Mouse (Mus musculus): ENCODE results near the gene Hist1h2bf. TPM values are rescaled to one million over a fixed set of nuclear protein-coding genes. Genes with fewer than 3 reads are reported as not detected.
"Not testable (repeated sequence)": the region's sequence is repeated elsewhere in the genome, so short reads cannot be mapped to it uniquely, and the experiment has no call there.

The Hist1h2bf gene
- polyA plus RNA-seq, 1 experiment from 2014 or later: 4.5 TPM

DNA sequence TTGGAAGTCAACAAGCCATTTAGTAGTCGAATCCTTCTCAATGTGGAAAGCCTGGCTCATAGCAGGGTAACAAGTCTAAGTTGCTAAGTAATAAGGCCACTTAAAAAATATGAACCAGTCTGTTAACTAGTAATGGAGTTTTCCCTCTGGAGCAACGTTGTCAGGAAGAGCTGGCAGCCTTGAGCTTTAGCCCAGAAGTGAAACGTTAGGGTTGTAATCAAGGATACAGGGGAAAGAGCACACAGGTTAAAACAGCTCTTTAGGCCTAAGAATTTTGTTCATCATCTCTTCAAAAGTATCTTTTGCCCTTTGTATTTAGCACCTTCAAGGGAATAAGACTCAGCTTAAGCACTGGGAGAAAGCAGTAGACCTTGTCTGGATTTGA, 23.2 kb downstream of the Hist1h2bf start:
- 5% methylated on average over 3 of the region's 3 CpGs for WGBS
- Histone ChIP-seq H3K36me3 (no peaks in the 10 kb centered on the region), H3K9me3 (no peaks in the 10 kb centered on the region), H3K4me1 (replicated peaks) (peaks cover 30% of the 10 kb centered on the region), H3K4me2 (replicated peaks) (peak overlapping the region; percentile 65), H3K27me3 (no peaks in the 10 kb centered on the region), H3K4me3 (replicated peaks) (peak overlapping the region; percentile 47), H3K27ac (peak overlapping the region; percentile 90), H3K9ac (replicated peaks) (peak overlapping the region; percentile 59)
- ATAC-seq: no peak

DNA sequence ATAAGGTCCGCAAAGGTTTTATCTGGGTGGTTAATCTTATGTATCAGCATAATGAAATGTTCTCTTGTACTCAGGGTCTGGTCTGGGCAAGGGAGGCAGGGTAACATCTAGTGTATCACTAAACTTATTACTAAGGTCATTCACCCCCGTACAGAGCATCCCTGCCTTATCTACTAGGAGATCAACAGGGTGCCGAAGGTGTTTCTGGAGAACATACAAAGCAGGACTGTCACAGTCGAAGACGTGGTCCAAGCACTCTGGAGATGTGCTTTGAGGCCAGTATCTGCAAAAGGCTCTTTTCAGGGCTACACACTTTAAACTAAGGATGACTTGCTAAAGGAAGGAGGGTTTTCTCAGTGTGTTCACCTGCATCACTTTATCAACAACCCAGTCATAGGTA, 27.3 kb downstream of the Hist1h2bf start:
- no peaks in the 10 kb centered on the region for H3K27me3 ChIP-seq
- H3K9ac ChIP-seq (replicated peaks): no peak overlapping the region
- H3K4me2 ChIP-seq (replicated peaks): no peak overlapping the region
- peaks cover 16% of the 10 kb centered on the region for H3K4me1 ChIP-seq (replicated peaks)
- 82% methylated on average over 5 of the region's 5 CpGs for WGBS
- no peaks in the 10 kb centered on the region for H3K9me3 ChIP-seq
- H3K4me3 ChIP-seq (replicated peaks): no peak overlapping the region
- no peaks in the 10 kb centered on the region for H3K36me3 ChIP-seq
- ATAC-seq: no peak
- no peak overlapping the region for H3K27ac ChIP-seq

DNA sequence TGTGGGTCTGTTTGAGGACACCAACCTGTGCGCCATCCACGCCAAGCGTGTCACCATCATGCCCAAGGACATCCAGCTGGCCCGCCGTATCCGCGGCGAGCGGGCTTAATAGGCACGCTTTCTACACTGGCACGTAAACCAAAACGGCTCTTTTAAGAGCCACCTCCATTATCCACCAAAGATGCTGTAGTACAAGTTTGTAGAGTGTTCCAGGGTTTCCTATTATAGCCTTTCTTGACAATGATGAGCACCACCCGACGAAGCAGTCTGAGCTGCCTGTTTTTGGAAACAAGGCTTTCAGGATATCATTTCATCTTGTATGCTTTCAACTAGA, 29.2 kb downstream of the Hist1h2bf start:
- H3K9me3 ChIP-seq; H3K27me3 ChIP-seq; H3K4me1 ChIP-seq (replicated peaks); ATAC-seq; H3K36me3 ChIP-seq: not testable (repeated sequence)
- H3K4me3 ChIP-seq (replicated peaks): peak overlapping the region; percentile 50
- 0% methylated on average over 14 of the region's 14 CpGs for WGBS
- H3K9ac ChIP-seq (replicated peaks): peak overlapping the region; percentile 76; the same call in 1 of the 2 replicates
- peak overlapping the region; percentile 51 for H3K4me2 ChIP-seq (replicated peaks)
- H3K27ac ChIP-seq: peak overlapping the region; percentile 93

DNA sequence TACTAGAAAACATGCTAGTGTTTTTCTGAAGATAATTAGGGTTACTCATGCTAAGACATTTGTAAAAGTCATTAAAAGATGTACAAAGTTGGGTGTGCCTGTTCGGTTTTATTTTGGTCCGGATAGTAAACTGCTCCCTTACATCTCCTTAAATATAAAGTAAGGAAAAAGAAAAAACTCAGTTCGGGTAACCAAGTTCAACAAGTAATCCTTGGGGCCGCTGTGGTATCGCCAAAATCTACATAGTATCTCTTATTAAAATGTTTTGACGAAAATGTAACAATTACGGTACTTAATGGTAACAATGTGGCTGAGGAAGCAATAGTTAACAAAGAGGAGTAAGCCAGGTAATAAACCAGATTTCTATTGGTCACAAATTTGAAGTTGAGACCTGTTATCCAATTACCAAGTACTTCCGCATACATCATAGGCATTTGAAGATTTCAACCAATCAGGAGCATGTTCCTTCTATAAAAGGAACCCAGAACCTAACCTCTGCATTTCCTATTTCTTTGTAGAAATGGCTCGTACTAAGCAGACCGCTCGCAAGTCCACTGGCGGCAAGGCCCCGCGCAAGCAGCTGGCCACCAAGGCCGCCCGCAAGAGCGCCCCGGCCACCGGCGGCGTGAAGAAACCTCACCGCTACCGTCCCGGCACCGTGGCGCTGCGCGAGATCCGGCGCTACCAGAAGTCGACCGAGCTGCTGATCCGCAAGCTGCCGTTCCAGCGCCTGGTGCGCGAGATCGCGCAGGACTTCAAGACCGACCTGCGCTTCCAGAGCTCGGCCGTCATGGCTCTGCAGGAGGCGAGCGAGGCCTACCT, 29.8 kb downstream of the Hist1h2bf start, which contains the start of gene Hist1h3f:
TSS of gene Hist1h3f (plus strand) at position 88 of the 822 bp plus-strand sequence.
- Histone ChIP-seq H3K36me3 (no peaks in the 10 kb centered on the region), H3K9me3 (no peaks in the 10 kb centered on the region), H3K27ac (peak within 1 kb of the TSS; percentile 93), H3K27me3 (no peaks in the 10 kb centered on the region), H3K4me3 (replicated peaks) (peak within 1 kb of the TSS; percentile 50), H3K9ac (replicated peaks) (peak within 1 kb of the TSS; percentile 76), H3K4me2 (replicated peaks) (peak within 1 kb of the TSS; percentile 72), H3K4me1 (replicated peaks) (peaks cover 8% of the 10 kb centered on the region)
- peak; percentile 96 for ATAC-seq
- under 1% methylated on average over 30 of the region's 45 CpGs for WGBS

DNA sequence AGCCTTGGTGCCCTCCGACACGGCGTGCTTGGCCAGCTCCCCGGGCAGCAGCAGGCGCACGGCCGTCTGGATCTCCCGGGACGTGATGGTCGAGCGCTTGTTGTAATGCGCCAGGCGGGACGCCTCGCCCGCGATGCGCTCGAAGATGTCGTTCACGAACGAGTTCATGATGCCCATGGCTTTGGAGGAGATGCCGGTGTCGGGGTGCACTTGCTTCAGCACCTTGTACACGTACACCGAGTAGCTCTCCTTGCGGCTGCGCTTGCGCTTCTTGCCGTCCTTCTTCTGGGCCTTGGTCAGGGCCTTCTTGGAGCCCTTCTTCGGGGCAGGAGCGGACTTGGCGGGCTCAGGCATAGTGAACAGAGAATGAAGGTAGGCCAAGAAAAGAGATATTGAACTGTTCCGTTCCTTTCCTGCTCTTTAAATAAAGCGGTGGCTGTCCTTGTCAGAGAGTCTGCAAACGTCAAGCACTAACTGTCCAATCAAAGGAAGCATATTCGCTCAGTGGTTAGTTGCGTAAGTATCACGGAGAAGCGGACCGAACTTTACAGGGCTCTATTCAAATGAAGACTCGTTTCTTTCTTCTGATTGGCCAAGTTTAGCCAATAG, 30.9 kb downstream of the Hist1h2bf start, which contains the start of gene Hist1h2bh:
TSS of gene Hist1h2bh (minus strand) at position 394 of the 609 bp plus-strand sequence.
- not testable (repeated sequence) for H3K9me3 ChIP-seq; H3K27me3 ChIP-seq; H3K36me3 ChIP-seq; H3K4me1 ChIP-seq (replicated peaks)
- H3K27ac ChIP-seq: peak within 1 kb of the TSS; percentile 83
- under 1% methylated on average over 37 of the region's 42 CpGs for WGBS
- peak within 1 kb of the TSS; percentile 50 for H3K4me3 ChIP-seq (replicated peaks)
- peak; percentile 91 for ATAC-seq
- peak within 1 kb of the TSS; percentile 65 for H3K9ac ChIP-seq (replicated peaks)
- H3K4me2 ChIP-seq (replicated peaks): peak within 1 kb of the TSS; percentile 72

DNA sequence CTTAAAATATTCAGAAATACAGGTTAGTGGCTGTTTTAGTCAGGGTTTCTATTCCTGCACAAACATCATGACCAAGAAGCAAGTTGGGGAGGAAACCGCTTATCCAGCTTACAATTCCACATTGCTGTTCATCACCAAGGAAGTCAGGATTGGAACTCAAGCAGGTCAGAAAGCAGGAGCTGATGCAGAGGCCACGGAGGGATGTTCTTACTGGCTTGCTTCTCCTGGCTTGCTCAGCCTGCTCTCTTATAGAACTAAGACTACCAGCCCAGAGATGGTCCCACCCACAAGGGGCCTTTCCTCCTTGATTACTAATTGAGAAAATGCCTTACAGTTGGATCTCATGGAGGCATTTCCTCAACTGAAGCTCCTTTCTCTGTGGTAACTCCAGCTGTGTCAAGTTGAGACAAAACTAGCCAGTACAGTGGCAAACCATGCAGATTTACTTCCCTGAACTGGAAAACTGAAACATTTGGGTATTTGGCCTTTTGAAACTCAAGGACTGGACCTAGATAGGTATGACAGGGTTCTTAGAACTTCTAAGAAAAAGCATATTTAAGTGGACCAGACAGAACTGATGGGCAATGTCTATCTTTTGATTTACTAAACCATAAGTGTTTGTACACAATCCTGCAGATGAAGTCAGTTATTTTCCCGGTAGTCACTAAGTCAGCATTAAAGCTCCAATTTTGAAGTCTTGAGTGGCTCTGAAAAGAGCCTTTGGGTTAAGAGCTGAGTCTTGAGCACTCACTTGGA, 31.6 kb downstream of the Hist1h2bf start:
- not testable (repeated sequence) for H3K27me3 ChIP-seq

DNA sequence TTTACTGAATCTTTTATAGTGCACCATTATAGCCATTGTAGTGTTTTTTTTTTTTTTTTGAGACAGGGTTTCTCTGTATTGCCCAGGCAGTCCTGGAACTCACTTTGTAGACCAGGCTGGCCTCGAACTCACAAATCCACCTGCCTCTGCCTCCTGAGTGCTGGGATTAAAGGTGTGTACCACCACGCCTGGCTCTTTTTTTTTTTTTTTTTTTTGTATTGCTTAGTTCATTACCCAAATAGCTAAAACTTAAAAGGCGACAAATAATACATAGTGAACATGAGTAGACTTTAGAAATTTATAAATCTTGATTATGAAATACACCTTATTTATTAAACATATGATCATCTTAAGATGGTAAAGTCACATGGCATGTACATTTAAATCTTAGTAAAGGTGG, 32.5 kb downstream of the Hist1h2bf start:
- 90% methylated on average over 3 of the region's 3 CpGs for WGBS
- H3K27ac ChIP-seq: no peak overlapping the region
- ATAC-seq: no peak
- no peaks in the 10 kb centered on the region for H3K9me3 ChIP-seq
- no peaks in the 10 kb centered on the region for H3K27me3 ChIP-seq
- no peak overlapping the region for H3K9ac ChIP-seq (replicated peaks)
- no peak overlapping the region for H3K4me3 ChIP-seq (replicated peaks)
- peaks cover 16% of the 10 kb centered on the region for H3K4me1 ChIP-seq (replicated peaks)
- H3K36me3 ChIP-seq: no peaks in the 10 kb centered on the region
- no peak overlapping the region for H3K4me2 ChIP-seq (replicated peaks)

More for the DNA sequence above, 31.6 kb downstream of the Hist1h2bf start:
- not testable (repeated sequence) for H3K36me3 ChIP-seq; H3K9me3 ChIP-seq; H3K4me1 ChIP-seq (replicated peaks); ATAC-seq
- Histone ChIP-seq H3K4me2 (replicated peaks) (peak overlapping the region; percentile 72), H3K27ac (peak overlapping the region; percentile 82), H3K9ac (replicated peaks) (peak overlapping the region; percentile 65), H3K4me3 (replicated peaks) (peak overlapping the region; percentile 49)
- WGBS: 2% methylated on average over 3 of the region's 3 CpGs

DNA sequence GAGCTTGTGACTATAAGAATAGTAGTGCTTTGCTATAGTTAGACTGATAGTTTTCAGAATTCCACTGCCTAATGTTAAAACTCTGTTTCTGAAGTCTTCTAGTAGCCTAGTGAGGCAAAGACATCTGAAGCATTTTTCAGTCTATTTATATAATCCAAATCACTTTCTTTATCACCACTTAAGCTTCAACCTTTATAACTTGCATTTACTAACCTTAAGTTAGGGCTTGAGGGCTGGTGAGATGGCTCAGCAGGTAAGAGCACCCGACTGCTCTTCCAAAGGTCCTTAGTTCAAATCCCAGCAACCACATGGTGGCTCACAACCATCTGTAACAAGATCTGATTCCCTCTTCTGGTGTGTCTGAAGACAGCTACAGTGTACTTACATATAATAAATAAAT, 34.2 kb downstream of the Hist1h2bf start:
- H3K4me1 ChIP-seq (replicated peaks): peaks cover 25% of the 10 kb centered on the region
- not testable (repeated sequence) for ATAC-seq; H3K4me2 ChIP-seq (replicated peaks); H3K9me3 ChIP-seq; H3K27me3 ChIP-seq; H3K36me3 ChIP-seq; H3K9ac ChIP-seq (replicated peaks); H3K27ac ChIP-seq; H3K4me3 ChIP-seq (replicated peaks)
- WGBS: 70% methylated on average over 1 of the region's 1 CpGs

DNA sequence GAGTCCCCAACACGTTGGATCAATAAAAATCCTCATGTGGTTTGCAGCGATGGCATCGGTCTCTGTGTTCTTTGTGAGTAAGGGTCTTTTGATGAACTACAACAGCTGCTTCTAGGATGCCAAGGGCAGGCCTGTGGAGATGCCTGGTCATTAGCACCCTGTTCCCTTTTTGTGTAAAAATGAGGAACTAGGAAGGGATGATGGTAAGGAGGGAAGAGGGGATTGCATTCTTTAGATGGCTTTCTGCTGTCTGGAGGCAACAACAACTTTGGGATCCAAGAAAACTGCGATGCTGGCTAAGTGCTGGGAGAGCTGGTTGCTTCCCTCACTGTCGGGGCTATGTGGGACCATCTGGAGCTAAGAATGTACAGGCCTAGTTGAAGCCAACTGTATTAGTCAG, 35.7 kb downstream of the Hist1h2bf start:
- H3K4me2 ChIP-seq (replicated peaks): no peak overlapping the region
- no peak for ATAC-seq
- H3K9me3 ChIP-seq: no peaks in the 10 kb centered on the region
- no peaks in the 10 kb centered on the region for H3K27me3 ChIP-seq
- H3K27ac ChIP-seq: no peak overlapping the region
- H3K4me1 ChIP-seq (replicated peaks): peaks cover 33% of the 10 kb centered on the region
- WGBS: 75% methylated on average over 5 of the region's 5 CpGs
- no peak overlapping the region for H3K4me3 ChIP-seq (replicated peaks)
- H3K36me3 ChIP-seq: no peaks in the 10 kb centered on the region
- H3K9ac ChIP-seq (replicated peaks): no peak overlapping the region

DNA sequence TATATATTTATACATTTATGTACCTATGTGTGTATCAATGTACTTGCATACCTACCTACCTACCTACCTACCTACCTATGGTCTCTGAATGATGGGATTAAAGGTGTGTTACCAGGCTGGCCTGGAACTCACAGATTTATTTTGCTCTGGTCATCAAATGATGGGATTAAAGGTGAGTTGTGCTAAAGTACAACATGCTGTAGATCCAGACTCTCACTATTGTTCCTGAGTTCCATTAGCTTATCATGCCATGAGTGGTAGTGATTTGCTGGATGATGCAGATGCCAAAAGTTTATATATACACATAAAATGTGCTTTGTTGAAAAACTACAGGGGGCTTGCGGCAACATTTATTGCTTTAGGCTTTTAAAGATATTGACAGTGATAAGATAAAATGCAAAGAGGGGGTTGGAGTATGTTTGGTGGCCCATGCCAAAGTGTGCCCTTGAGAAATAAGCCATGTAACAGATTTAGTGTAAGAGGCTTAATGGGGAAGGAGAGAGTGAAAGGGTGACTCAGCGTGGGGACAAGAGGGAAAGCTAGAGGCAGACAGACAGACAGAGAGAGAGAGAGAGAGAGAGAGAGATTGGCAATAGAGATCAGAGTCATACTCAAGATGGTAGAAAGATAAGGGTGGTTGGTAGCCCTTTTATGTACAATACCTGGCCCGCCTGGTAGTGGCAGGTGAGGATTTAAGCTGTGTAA, 36.8 kb downstream of the Hist1h2bf start:
- WGBS: 79% methylated on average over 3 of the region's 3 CpGs
- Histone ChIP-seq H3K4me1 (replicated peaks) (peaks cover 38% of the 10 kb centered on the region), H3K27ac (no peak overlapping the region), H3K27me3 (no peaks in the 10 kb centered on the region), H3K4me3 (replicated peaks) (no peak overlapping the region; the same call in 1 of the 2 replicates), H3K4me2 (replicated peaks) (peak overlapping the region; percentile 76), H3K36me3 (no peaks in the 10 kb centered on the region), H3K9me3 (no peaks in the 10 kb centered on the region), H3K9ac (replicated peaks) (no peak overlapping the region)
- ATAC-seq: no peak

DNA sequence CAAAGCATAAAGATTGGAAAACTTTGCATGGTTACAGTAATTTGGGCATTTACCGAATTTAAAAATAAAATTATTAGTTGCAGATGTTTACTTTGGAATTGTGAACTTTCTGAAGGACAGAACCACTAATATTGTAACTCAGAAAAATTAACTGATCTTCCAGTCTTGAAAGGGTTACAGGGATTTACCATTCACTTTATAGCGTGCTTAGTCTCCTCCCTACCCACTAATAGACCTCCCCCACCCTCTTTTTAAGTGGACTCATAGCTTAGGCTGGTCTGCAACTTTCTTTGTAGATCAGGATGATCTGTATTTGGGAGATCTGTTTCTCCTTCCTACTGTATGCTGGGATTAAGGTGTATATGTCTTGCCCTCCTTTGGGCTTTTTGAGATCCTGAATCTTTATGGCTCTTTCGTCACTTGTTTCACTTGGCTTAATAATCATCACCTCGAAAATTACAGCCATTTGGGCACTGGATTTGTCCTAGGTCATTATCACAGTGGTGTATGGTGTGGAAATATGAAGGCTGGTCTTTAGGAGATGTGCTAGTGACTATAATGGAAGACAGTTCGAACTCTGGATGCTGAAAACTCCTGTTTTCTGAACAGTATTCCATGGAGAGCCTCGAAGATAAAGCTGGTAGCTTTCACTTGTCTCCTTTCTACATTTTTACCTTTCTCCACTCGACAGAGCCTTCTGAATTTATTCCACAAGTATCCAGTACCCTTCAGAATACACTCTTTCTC, 37.7 kb downstream of the Hist1h2bf start:
- no peaks in the 10 kb centered on the region for H3K27me3 ChIP-seq
- WGBS: 18% methylated on average over 7 of the region's 7 CpGs
- H3K4me2 ChIP-seq (replicated peaks): peak overlapping the region; percentile 76
- H3K27ac ChIP-seq: no peak overlapping the region
- no peaks in the 10 kb centered on the region for H3K36me3 ChIP-seq
- ATAC-seq: no peak
- peak overlapping the region; percentile 59 for H3K9ac ChIP-seq (replicated peaks)
- H3K4me1 ChIP-seq (replicated peaks): peaks cover 42% of the 10 kb centered on the region
- peak overlapping the region; percentile 55 for H3K4me3 ChIP-seq (replicated peaks)
- H3K9me3 ChIP-seq: no peaks in the 10 kb centered on the region

Data from midbrain, embryonic 13.5 days (tissue).